Mouse (Mus musculus) CH12.LX (cell line): ENCODE results near the gene Clpb. TPM values are rescaled to one million over a fixed set of nuclear protein-coding genes. Genes with fewer than 3 reads are reported as not detected.
A peak's percentile ranks its signal among the peaks of the same experiment; 100 is the strongest.

Experiments
- DNase-seq: peaks from one replicate; pipeline ENCODE4 v3.0.0-alpha.2; 2013; ENCODE audit errors: extremely low read depth
- H3K27ac ChIP-seq: 2 replicates; pipeline ENCODE4 v1.5.1; 2012; ENCODE audit warnings: low read depth, mild to moderate bottlenecking, control low read depth, moderate library complexity; ENCODE audit not compliant: insufficient read depth
- H3K27me3 ChIP-seq: replicated peaks from 2 replicates; pipeline ENCODE3; 2012; ENCODE audit warnings: inconsistent platforms
- H3K36me3 ChIP-seq, 2 experiments: replicated peaks in 1 of 2; 2 replicates each; pipeline versions ENCODE3 to v1.6.1; 2012; ENCODE audit warnings: inconsistent platforms in 1 of 2, low read length in 1 of 2, mild to moderate bottlenecking in 1 of 2, mixed read lengths in 1 of 2, moderate library complexity in 1 of 2; ENCODE audit not compliant: control insufficient read depth in 1 of 2, insufficient read depth in 1 of 2
- H3K4me1 ChIP-seq, 2 experiments: 2 replicates each; pipeline ENCODE4 v1.6.1; 2012; ENCODE audit warnings: inconsistent platforms in 1 of 2, moderate library complexity in 1 of 2; ENCODE audit not compliant: insufficient read depth in 2 of 2, control insufficient read depth in 1 of 2
- H3K4me2 ChIP-seq: 2 replicates; pipeline ENCODE4 v1.6.1; 2012; ENCODE audit warnings: low read depth, mild to moderate bottlenecking, control low read depth; ENCODE audit not compliant: poor library complexity, insufficient read depth, severe bottlenecking
- H3K4me3 ChIP-seq, 3 experiments: fragments of 150-350 bp in 1 of 3; sonication (generic) in 1 of 3; replicated peaks in 1 of 3; 2 replicates each; pipeline versions ENCODE3 to v1.5.1; 2011 to 2012; ENCODE audit warnings: low read depth in 2 of 3, low read length in 2 of 3, mild to moderate bottlenecking in 2 of 3, moderate library complexity in 2 of 3, control low read depth in 1 of 3, improper control_type of control experiment in 1 of 3, inconsistent platforms in 1 of 3, mixed read lengths in 1 of 3; ENCODE audit not compliant: poor library complexity in 1 of 3
- H3K79me2 ChIP-seq: replicated peaks from 2 replicates; pipeline ENCODE4 v1.6.1; 2012; ENCODE audit warnings: mild to moderate bottlenecking, moderate library complexity; ENCODE audit not compliant: control insufficient read depth, poor library complexity, insufficient read depth, severe bottlenecking; ENCODE audit errors: extremely low read depth
- H3K9ac ChIP-seq: 2 replicates; pipeline ENCODE4 v1.6.1; 2012; ENCODE audit warnings: low read depth, mild to moderate bottlenecking, control low read depth, moderate library complexity; ENCODE audit not compliant: insufficient read depth
- H3K9me3 ChIP-seq: replicated peaks from 2 replicates; pipeline ENCODE3; 2012; ENCODE audit warnings: low read length, inconsistent platforms, mixed read lengths
- CHD1 ChIP-seq: IDR thresholded peaks from 2 replicates; pipeline ENCODE4 v1.6.1; 2012; ENCODE audit warnings: low read depth, low read length, improper control_type of control experiment, inconsistent platforms
- CTCF ChIP-seq, 2 experiments: IDR thresholded peaks in 1 of 2; conservative IDR thresholded peaks in 1 of 2; 2 replicates each; pipeline ENCODE4 v1.5.1; 2011 to 2012; ENCODE audit warnings: low read depth in 2 of 2, low read length in 2 of 2, improper control_type of control experiment in 1 of 2, inconsistent platforms in 1 of 2, mild to moderate bottlenecking in 1 of 2, moderate library complexity in 1 of 2
- EP300 ChIP-seq: IDR thresholded peaks from 2 replicates; pipeline ENCODE4 v1.6.1; 2011; ENCODE audit warnings: low read length, improper control_type of control experiment
- ETS1 ChIP-seq: conservative IDR thresholded peaks from 2 replicates; pipeline ENCODE4 v1.6.1; 2012; ENCODE audit warnings: low read depth, mild to moderate bottlenecking, inconsistent platforms, low read length, improper control_type of control experiment, moderate library complexity
- GABPA ChIP-seq: IDR thresholded peaks from 2 replicates; pipeline ENCODE4 v1.6.1; 2012; ENCODE audit warnings: low read depth, low read length, improper control_type of control experiment, inconsistent platforms; ENCODE audit not compliant: insufficient replicate concordance
- MAX ChIP-seq: IDR thresholded peaks from 2 replicates; pipeline ENCODE4 v1.6.1; 2011; ENCODE audit warnings: low read length, improper control_type of control experiment
- MAZ ChIP-seq: IDR thresholded peaks from 2 replicates; pipeline ENCODE4 v1.6.1; 2012; ENCODE audit warnings: low read depth, mild to moderate bottlenecking, inconsistent platforms, low read length, improper control_type of control experiment, moderate library complexity
- MEF2A ChIP-seq: IDR thresholded peaks from 2 replicates; pipeline ENCODE4 v1.6.1; 2014; ENCODE audit warnings: low read depth, mild to moderate bottlenecking, inconsistent platforms, low read length, improper control_type of control experiment, borderline replicate concordance
- MYC ChIP-seq: IDR thresholded peaks from 2 replicates; pipeline ENCODE4 v1.6.1; 2011; ENCODE audit warnings: low read depth, mild to moderate bottlenecking, improper control_type of control experiment, low read length
- PAX5 ChIP-seq: IDR thresholded peaks from 2 replicates; pipeline ENCODE4 v1.6.1; 2012; ENCODE audit warnings: low read length, inconsistent platforms, mixed read lengths
- POLR2A ChIP-seq: IDR thresholded peaks from 2 replicates; pipeline ENCODE4 v1.6.1; 2011; ENCODE audit warnings: low read depth, mild to moderate bottlenecking, improper control_type of control experiment, low read length
- POLR2AphosphoS2 ChIP-seq: IDR thresholded peaks from 2 replicates; pipeline ENCODE4 v1.6.1; 2011; ENCODE audit warnings: low read depth, low read length, improper control_type of control experiment
- RAD21 ChIP-seq: IDR thresholded peaks from 2 replicates; pipeline ENCODE4 v1.6.1; 2011; ENCODE audit warnings: low read depth, mild to moderate bottlenecking, low read length, improper control_type of control experiment, moderate library complexity
- RCOR1 ChIP-seq: conservative IDR thresholded peaks from 2 replicates; pipeline ENCODE4 v1.6.1; 2012; ENCODE audit warnings: low read depth, mild to moderate bottlenecking, inconsistent platforms, low read length, improper control_type of control experiment
- SMC3 ChIP-seq: IDR thresholded peaks from 2 replicates; pipeline ENCODE4 v1.6.1; 2011; ENCODE audit warnings: low read depth, low read length, improper control_type of control experiment
- TCF12 ChIP-seq: IDR thresholded peaks from 2 replicates; pipeline ENCODE4 v1.6.1; 2014; ENCODE audit warnings: low read depth, mild to moderate bottlenecking, inconsistent platforms, low read length, improper control_type of control experiment
- USF2 ChIP-seq: conservative IDR thresholded peaks from 2 replicates; pipeline ENCODE4 v1.6.1; 2011; ENCODE audit warnings: low read depth, low read length, improper control_type of control experiment
- ZC3H11A ChIP-seq: IDR thresholded peaks from 2 replicates; pipeline ENCODE4 v1.6.1; 2012; ENCODE audit warnings: low read depth, mild to moderate bottlenecking, inconsistent platforms, low read length, improper control_type of control experiment
- ZKSCAN1 ChIP-seq: IDR thresholded peaks from 2 replicates; pipeline ENCODE4 v1.6.1; 2012; ENCODE audit warnings: low read depth, inconsistent platforms, low read length, improper control_type of control experiment, borderline replicate concordance
- dilution Hi-C: fragments of 300-500 bp; cut with MboI; formaldehyde crosslinking; loops from 2 replicates; pipeline ENCODE4 v1.14.3; 2020; ENCODE audit warnings: low sequenced_read_pairs; ENCODE audit not compliant: extremely low pct_unique_long_range_greater_than_20kb, extremely low pct_ligation_motif_present
- in situ Hi-C: fragments of 300-500 bp; cut with MboI; formaldehyde crosslinking; loops from 3 replicates; pipeline ENCODE4 v1.14.3; 2019; ENCODE audit warnings: low sequenced_read_pairs, low pct_ligation_motif_present, low pct_unique_long_range_greater_than_20kb, mixed read lengths
- polyA plus RNA-seq: library from polyadenylated mRNA; unstranded; fragments of >175 nt; gene quantifications from 2 replicates; pipeline ENCODE4 v1.2.1, GENCODE M21; 2012; ENCODE audit warnings: low read depth; ENCODE audit not compliant: insufficient read length
- total RNA-seq, 2 experiments: library from RNA; depleted of rRNA; stranded (reverse); fragments of 300-350 nt in 1 of 2; fragments of >200 nt in 1 of 2; gene quantifications; 2 replicates each; pipeline ENCODE4 v1.2.3; 2012 to 2014

Gene Clpb
- total and polyA plus RNA-seq, 3 experiments: 25.5 to 68.4 (median 41.7) TPM

DNA sequence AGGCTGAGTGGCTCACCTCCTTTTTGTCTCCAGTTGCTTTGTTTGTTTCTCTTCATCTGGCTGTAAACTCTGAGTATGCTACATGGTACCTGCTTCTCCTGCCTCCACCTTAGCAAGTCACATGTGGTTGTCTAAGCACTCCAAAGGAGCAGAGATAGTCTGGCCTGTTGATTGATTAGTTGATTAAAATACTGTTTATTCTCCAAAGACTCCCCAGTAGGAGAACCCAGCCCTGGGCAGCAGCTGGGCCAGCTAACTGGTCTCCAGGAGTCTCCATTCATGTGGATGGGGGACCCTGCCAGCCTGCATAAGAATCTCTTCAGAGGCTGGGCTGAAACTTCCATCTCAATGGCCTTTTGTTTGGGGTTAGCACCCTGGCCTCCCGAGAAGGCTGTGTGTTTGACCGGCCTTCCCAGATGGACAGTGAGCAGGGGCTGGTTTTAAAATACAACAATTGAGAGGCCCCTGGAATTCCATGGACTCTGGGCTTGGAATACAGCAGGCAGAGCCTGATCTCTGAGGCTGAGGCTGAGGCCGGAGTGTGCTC, 13.4 kb downstream of the Clpb start (continued):
- TF ChIP-seq RCOR1: no peak
- TF ChIP-seq CHD1: no peak
- no peak for TF ChIP-seq ETS1

GRCm38 (mm10) chr7:101679591-101679990, 16.2 kb downstream of the Clpb start:
- Histone ChIP-seq H3K27ac (no peak overlapping the region), H3K9ac (no peak overlapping the region), H3K27me3 (no peaks in the 10 kb centered on the region), H3K4me2 (no peak overlapping the region), H3K9me3 (no peaks in the 10 kb centered on the region), H3K4me1 (peaks cover 3 to 27% of the 10 kb centered on the region in 2 experiments; a peak in 2 of 4 replicates), H3K79me2 (0 out of 2 replicates have a peak, but pooled peaks cover 2% of the 10 kb centered on the region), H3K4me3 (no peak overlapping the region), H3K36me3 (peaks cover 0 to 67% of the 10 kb centered on the region in 2 experiments)
- peak; percentile 70 for TF ChIP-seq RAD21
- peak; percentile 46; the same call in 1 of the 2 replicates for TF ChIP-seq MAX
- no peak for TF ChIP-seq MYC
- TF ChIP-seq CTCF (conservative IDR thresholded peaks at IDR 0.05 in 1 of 2, IDR thresholded peaks at IDR 0.05 in 1 of 2; ENCODE audit: low read depth in 2 of 2, low read length in 2 of 2): peak; percentile 23 to 82; a peak in 3 of 4 replicates
- TF ChIP-seq SMC3: peak; percentile 60
- TF ChIP-seq ETS1: no peak
- in situ Hi-C loops (no loop called here), dilution Hi-C loops (no loop called here)
- DNase-seq: peak; percentile 55

DNA sequence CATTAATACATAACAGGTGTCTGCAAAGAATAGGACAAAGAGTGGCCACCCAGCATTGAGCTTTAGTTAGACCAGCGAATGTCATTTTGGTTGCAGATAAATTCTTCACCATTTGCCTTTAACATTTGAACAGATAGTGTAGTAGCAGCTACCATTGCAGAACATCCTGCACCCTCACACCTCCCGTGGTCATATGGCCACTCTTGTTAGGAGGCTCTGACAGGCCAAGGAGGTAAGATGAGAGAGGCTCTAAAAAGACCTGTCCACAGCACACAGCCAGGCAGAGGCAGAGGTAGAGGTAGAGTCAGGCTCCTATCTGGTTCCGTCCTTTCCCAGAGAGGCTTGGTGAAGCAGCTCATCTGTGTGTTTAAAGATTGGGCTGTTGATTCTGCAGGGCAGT, 17.5 kb downstream of the Clpb start:
- no peak overlapping the region for H3K27ac ChIP-seq
- dilution Hi-C loops (no loop called here), in situ Hi-C loops (no loop called here)
- no peak for DNase-seq
- no peak overlapping the region for H3K4me3 ChIP-seq
- H3K4me1 ChIP-seq: peaks cover 3 to 27% of the 10 kb centered on the region in 2 experiments; a peak in 2 of 4 replicates
- no peaks in the 10 kb centered on the region for H3K27me3 ChIP-seq
- H3K9me3 ChIP-seq: no peaks in the 10 kb centered on the region
- H3K36me3 ChIP-seq: peaks cover 0 to 65% of the 10 kb centered on the region in 2 experiments
- 0 out of 2 replicates have a peak, but pooled peaks cover 2% of the 10 kb centered on the region for H3K79me2 ChIP-seq
- no peak for TF ChIP-seq POLR2A
- no peak for TF ChIP-seq ZKSCAN1
- TF ChIP-seq ETS1: no peak
- TF ChIP-seq TCF12: no peak
- no peak for TF ChIP-seq PAX5
- TF ChIP-seq MEF2A: no peak
- no peak for TF ChIP-seq CHD1
- no peak for TF ChIP-seq USF2
- no peak for TF ChIP-seq EP300
- no peak for TF ChIP-seq ZC3H11A
- no peak for TF ChIP-seq MAZ
- TF ChIP-seq CTCF (conservative IDR thresholded peaks at IDR 0.05 in 1 of 2, IDR thresholded peaks at IDR 0.05 in 1 of 2; ENCODE audit: low read depth in 2 of 2, low read length in 2 of 2): no peak
- TF ChIP-seq GABPA: no peak
- no peak for TF ChIP-seq POLR2AphosphoS2
- H3K4me2 ChIP-seq: no peak overlapping the region
- H3K9ac ChIP-seq: no peak overlapping the region
